Mouse (Mus musculus) midbrain, embryonic 13.5 days (tissue): ENCODE measurements at regions not wholly inside any gene's neighbourhood (a gene's known extent, or its start where the extent isn't known, plus 50 kb on each side); places are given as distances from the start of the nearest gene placed in this dataset.
"Not testable (repeated sequence)": the region's sequence is repeated elsewhere in the genome, so short reads cannot be mapped to it uniquely, and the experiment has no call there.

ENCODE experiments used
- ATAC-seq: fragments of 200-750 bp; cut with Nextera tagmentation; 2 replicates; pipeline ENCODE4 v1.8.0; 2017; ENCODE audit warnings: mild to moderate bottlenecking, moderate TSS enrichment, moderate library complexity
- H3K27ac ChIP-seq: fragments of 300-500 bp; sonication (generic); 2 replicates; pipeline ENCODE4 v1.5.1; 2015; ENCODE audit warnings: inconsistent platforms, mild to moderate bottlenecking, moderate library complexity
- H3K27me3 ChIP-seq: fragments of 300-500 bp; sonication (generic); 2 replicates; pipeline ENCODE4 v1.6.1; 2015; ENCODE audit warnings: mild to moderate bottlenecking, inconsistent platforms
- H3K36me3 ChIP-seq: fragments of 300-500 bp; sonication (generic); 2 replicates; pipeline ENCODE4 v1.6.1; 2015; ENCODE audit warnings: mild to moderate bottlenecking, inconsistent platforms
- H3K4me1 ChIP-seq: fragments of 300-500 bp; sonication (generic); replicated peaks from 2 replicates; pipeline ENCODE4 v1.6.1; 2015; ENCODE audit warnings: inconsistent platforms
- H3K4me2 ChIP-seq: fragments of 300-500 bp; sonication (generic); replicated peaks from 2 replicates; pipeline ENCODE4 v1.6.1; 2015; ENCODE audit warnings: moderate library complexity, mild to moderate bottlenecking, inconsistent platforms
- H3K4me3 ChIP-seq: fragments of 300-500 bp; sonication (generic); replicated peaks from 2 replicates; pipeline ENCODE4 v1.5.1; 2015; ENCODE audit warnings: mild to moderate bottlenecking, inconsistent platforms
- H3K9ac ChIP-seq: fragments of 300-500 bp; sonication (generic); replicated peaks from 2 replicates; pipeline ENCODE4 v1.6.1; 2015; ENCODE audit warnings: mild to moderate bottlenecking, inconsistent platforms
- H3K9me3 ChIP-seq: fragments of 300-500 bp; sonication (generic); 2 replicates; pipeline ENCODE4 v1.6.1; 2016; ENCODE audit warnings: mild to moderate bottlenecking, inconsistent platforms
- WGBS: fragments of 180-500 bp; shearing (Covaris S2); methylation state at CpG from one replicate; pipeline ENCODE4 v1.1.7; 2015; 5-methylcytosine and 5-hydroxymethylcytosine counted together

DNA sequence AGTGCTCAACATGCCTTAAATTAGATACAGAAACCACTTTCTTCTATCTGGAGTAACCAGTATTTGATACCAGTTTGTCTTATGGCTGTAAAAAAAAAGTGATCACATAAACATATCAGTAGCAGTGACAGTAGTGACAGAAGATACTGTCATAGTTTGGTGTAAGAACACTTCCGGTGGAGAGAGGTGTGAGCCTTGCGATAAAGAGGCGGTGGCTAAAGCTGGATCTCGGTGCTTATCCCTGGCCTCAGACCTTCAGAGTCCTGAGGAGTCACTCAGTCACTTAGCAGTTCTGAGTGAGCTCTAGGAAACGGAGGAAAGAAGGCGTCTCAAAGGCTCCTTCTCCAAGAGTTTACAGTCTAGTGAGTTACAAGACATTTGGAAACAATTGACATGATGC, 169.4 kb downstream of the Mterf1b start:
- H3K27me3 ChIP-seq, H3K4me2 ChIP-seq, H3K4me3 ChIP-seq, H3K36me3 ChIP-seq, H3K27ac ChIP-seq, H3K9me3 ChIP-seq, H3K9ac ChIP-seq, ATAC-seq, H3K4me1 ChIP-seq: not testable (repeated sequence)
- 97% methylated on average over 6 of the region's 6 CpGs for WGBS

DNA sequence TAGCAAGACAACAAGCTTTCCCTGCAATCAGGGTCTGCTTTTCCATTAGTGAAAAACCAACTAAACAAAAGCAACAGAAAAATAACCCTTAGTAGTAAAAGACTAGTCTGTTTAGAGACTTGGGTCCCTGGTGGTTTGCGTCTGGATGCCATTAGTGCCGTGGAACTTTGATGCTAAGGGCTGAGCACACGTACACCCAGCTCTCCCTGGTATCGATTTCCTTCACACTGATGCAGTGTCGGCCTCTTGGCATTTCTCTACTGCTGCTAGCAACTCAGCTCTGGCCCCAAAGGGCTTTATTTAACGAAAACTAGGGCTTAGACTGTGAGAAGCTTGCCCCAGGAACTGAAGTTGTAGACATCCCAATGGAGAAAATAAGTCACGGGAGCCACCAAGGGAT, 192.6 kb downstream of the Mterf1b start:
- H3K27ac ChIP-seq, H3K36me3 ChIP-seq, H3K4me2 ChIP-seq, H3K4me1 ChIP-seq, H3K9me3 ChIP-seq, H3K9ac ChIP-seq, H3K4me3 ChIP-seq, H3K27me3 ChIP-seq: not testable (repeated sequence)
- peak; percentile 68; the same call in 1 of the 2 replicates for ATAC-seq
- 71% methylated on average over 7 of the region's 7 CpGs for WGBS

GRCm38 (mm10) chr5:4391083-4391482, 198.9 kb downstream of the Mterf1b start:
- ATAC-seq, result no peak
- no peaks in the 10 kb centered on the region for H3K36me3 ChIP-seq
- no peak overlapping the region for H3K27ac ChIP-seq
- no peak overlapping the region for H3K4me2 ChIP-seq
- H3K4me1 ChIP-seq, result no peaks in the 10 kb centered on the region
- no peaks in the 10 kb centered on the region for H3K27me3 ChIP-seq
- no peak overlapping the region for H3K9ac ChIP-seq
- H3K9me3 ChIP-seq, result no peaks in the 10 kb centered on the region
- H3K4me3 ChIP-seq, result no peak overlapping the region
- WGBS, result 86% methylated on average over 2 of the region's 2 CpGs

- WGBS, result 55% methylated on average over 7 of the region's 7 CpGs
Measured at GRCm38 (mm10) chr5:4394353-4395052, 202.3 kb downstream of the Mterf1b start.

DNA sequence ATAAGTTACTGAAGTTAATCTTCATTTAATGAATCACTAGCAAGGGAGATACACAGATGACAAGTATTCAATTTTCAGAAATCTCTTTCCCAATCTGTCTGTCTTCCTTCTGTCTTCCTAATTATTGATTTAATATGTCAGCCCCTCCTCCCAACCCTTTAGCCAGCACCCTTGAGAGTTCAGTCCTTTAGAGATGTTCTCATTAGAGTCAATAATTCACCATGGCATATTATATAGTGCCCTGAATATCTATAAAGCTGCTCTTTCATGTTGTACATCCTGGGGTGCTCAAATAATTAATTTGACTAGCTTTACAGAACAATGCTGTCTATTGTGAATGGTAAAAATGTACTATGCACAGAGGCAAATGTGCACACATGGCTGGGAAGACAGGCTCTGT, 205.9 kb downstream of the Mterf1b start:
- Histone ChIP-seq H3K9ac (no peak overlapping the region), H3K4me3 (no peak overlapping the region), H3K27me3 (no peaks in the 10 kb centered on the region), H3K36me3 (no peaks in the 10 kb centered on the region), H3K9me3 (no peaks in the 10 kb centered on the region), H3K27ac (no peak overlapping the region), H3K4me1 (0 out of 2 replicates have a peak, but pooled peaks cover 4% of the 10 kb centered on the region), H3K4me2 (no peak overlapping the region)
- peak; percentile 53; the same call in 1 of the 2 replicates for ATAC-seq

More at GRCm38 (mm10) chr5:4394353-4395052, 202.3 kb downstream of the Mterf1b start:
- H3K36me3 ChIP-seq, H3K4me3 ChIP-seq, H3K4me1 ChIP-seq, H3K9me3 ChIP-seq, H3K4me2 ChIP-seq, H3K27ac ChIP-seq, H3K27me3 ChIP-seq, H3K9ac ChIP-seq: not testable (repeated sequence)
- ATAC-seq, result peak; percentile 50; the same call in 1 of the 2 replicates

GRCm38 (mm10) chr5:4417761-4418160, 225.6 kb downstream of the Mterf1b start:
- H3K9ac ChIP-seq, result no peak overlapping the region
- no peaks in the 10 kb centered on the region for H3K9me3 ChIP-seq
- WGBS, result 82% methylated on average over 1 of the region's 1 CpGs
- H3K36me3 ChIP-seq, result no peaks in the 10 kb centered on the region
- H3K4me3 ChIP-seq, result no peak overlapping the region
- H3K27me3 ChIP-seq, result no peaks in the 10 kb centered on the region
- no peaks in the 10 kb centered on the region for H3K4me1 ChIP-seq
- H3K4me2 ChIP-seq, result no peak overlapping the region
- H3K27ac ChIP-seq, result no peak overlapping the region
- ATAC-seq, result no peak
